Mouse (Mus musculus) T-helper 2 cell (primary cell): Measurements from ENCODE around the gene Crip2.

ENCODE experiments used
- in situ Hi-C: fragments of 300-600 bp; cut with MboI, MseI; formaldehyde crosslinking; loops from one replicate; pipeline ENCODE4 v1.15.1; 2025; ENCODE audit warnings: high pct_unique_total_duplicates

Gene Crip2

GRCm38 (mm10) chr12:113147481-113147880, 7.4 kb downstream of the Crip2 start:
- in situ Hi-C loops, result loop anchor here (5.0 kb wide), 2 partner anchors 40 to 275 kb away; partner anchors contain the start of gene Tmem121

GRCm38 (mm10) chr12:113148381-113149035, 8.5 kb downstream of the Crip2 start:
- in situ Hi-C loops, result loop anchor here (5.0 kb wide), 2 partner anchors 39 to 276 kb away; partner anchors contain the start of gene Tmem121

GRCm38 (mm10) chr12:113149341-113149740, 9.3 kb downstream of the Crip2 start:
- in situ Hi-C loops, result loop anchor here (5.0 kb wide), 2 partner anchors 38 to 277 kb away; partner anchors contain the start of gene Tmem121

DNA sequence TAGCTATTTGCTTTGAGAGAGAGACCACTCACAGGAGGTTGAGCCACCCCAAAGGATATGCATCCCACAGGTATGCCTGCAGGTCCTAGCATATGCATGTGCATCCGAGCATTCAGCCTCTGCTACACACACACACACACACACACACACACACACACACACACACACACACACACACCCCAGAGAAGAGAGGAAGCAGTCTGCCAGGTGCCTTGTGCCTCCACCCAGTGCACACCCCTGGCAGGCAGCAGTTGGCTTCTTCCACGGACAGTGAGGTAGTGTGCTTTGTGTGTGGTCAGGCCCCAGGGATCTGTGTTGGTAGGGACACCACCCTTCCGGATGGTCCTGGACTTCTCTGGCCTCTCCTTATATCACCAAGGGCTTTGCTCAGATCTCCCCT, 9.9 kb downstream of the Crip2 start:
- in situ Hi-C loops, result loop anchor here (5.0 kb wide), 2 partner anchors 37 to 278 kb away; partner anchors contain the start of gene Tmem121

GRCm38 (mm10) chr12:113150591-113150990, 10.6 kb downstream of the Crip2 start:
- in situ Hi-C loops, result no loop called here

DNA sequence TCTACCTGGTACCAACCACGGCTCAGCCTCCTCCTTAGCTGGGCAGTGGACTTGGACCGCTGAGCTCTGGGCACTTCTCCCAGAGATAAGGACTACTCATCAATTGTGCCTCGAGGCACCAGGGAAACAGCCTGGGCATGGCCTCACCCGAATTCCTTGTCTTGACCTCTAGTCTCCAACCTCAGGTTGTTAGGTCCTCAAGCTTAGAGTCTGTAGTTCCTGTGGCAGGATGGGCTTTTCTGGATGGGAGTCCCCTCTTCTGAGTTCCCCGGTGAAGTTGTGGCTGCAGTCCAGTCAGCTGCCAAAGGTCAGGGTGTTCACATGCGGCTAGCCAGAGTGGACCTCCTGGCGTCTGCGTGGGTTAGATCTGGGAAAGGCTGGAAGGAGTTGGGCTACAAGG, 11.0 kb downstream of the Crip2 start:
- in situ Hi-C loops, result no loop called here

GRCm38 (mm10) chr12:113151661-113152271, 11.7 kb downstream of the Crip2 start:
- in situ Hi-C loops, result no loop called here

DNA sequence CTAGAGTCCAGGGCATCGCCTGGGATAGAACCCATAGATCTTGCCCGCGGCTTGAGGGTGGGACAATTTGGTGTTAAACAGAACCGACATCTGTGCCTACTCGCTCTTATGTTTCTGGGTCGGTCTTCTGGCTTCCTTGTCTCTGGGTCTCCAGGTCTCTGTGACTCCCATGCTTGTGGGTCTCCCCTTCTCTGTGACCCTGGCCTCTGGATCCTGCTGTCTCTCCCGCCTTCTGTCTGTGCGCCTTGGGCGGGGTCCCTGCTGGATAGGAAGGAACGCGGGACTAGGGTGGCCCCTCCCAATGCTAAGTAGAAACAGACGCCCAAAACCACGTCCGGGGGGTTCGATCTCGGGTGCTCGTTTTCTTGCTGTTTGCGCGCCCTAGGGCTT, 12.2 kb downstream of the Crip2 start:
- in situ Hi-C loops, result no loop called here

GRCm38 (mm10) chr12:113152991-113153525, 13.0 kb downstream of the Crip2 start:
- in situ Hi-C loops, result no loop called here

DNA sequence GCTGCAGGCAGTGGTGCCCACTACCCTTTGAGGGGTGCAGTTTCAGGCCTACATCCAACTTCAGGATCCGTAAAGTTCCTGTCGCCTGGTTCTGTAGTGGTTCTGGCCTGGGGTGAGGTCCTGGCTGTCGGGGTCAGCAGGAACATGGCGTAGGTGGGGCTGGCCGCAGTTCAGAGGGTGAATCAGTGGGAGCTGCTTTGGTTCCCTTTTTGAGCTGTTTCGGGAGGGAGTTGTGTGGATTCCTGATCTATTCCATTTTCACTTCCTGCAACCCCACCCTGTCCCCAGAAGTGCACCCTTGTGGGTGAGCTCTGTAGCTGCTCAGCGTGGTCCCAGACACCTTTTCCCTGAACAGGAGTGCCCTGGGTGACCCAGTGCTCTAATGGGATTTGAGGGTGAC, 13.9 kb downstream of the Crip2 start:
- in situ Hi-C loops, result no loop called here

GRCm38 (mm10) chr12:113154747-113155075, 14.7 kb downstream of the Crip2 start:
- in situ Hi-C loops, result no loop called here

DNA sequence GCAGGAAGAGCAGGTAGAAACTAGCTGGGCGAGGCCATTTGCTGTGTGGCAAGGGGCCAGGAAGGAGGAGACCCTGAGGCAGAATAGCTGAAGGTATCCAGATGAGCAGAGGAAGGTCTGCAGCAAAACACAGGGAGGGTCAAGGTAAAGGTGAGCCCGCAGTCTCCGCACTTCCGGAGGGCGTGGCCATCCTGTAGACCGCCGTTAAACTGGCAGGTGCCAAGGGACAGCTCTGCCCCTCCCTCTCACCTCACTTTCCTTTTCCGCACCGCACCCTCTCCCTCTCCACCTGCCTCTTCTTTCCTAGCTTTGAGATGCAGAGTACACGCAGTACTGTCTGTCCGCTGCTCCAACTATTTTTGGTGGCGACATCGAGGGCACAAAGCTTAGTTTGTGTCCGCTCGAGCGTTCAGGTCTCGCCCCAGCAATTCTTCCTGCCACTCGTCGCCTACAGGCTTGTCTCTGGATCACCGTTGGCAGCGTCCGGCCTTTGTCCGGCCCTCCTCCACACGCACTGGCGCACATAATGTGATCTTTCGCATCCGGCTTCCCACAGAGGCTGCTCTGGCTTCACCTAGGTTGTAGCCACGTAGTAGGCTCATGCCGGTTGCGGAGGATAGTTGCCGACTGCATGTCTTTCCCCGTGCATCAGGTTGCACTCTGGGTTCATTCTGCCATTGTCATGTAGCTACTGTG, 15.2 kb downstream of the Crip2 start:
- in situ Hi-C loops, result no loop called here

- in situ Hi-C loops, result no loop called here
Measured at GRCm38 (mm10) chr12:113155887-113156539, 16.0 kb downstream of the Crip2 start, which contains the start of gene Tedc1. Gene Tedc1 (plus strand): TSS chr12:113156421.

DNA sequence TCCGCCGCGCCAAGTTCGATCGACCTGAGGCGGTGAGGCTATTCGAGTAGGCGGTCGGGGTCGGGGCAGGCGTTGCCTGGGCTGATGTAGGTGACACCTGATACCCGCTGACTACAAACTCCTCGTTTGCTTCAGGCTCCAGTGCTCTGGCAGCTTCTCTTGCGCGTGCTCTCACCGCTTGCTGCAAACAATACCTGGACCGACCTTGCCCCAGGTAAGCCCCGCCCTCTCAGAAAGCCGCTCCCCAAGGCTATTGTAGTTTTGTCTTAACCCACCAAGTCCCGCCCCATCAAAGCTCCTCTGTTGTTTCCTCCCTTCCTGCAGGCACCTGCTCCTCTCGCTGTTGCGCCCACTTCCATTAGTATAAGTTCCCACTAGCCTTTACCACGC, 16.5 kb downstream of the Crip2 start:
- in situ Hi-C loops, result no loop called here

- in situ Hi-C loops, result no loop called here
Measured at GRCm38 (mm10) chr12:113157002-113157401, 17.0 kb downstream of the Crip2 start.

- in situ Hi-C loops, result no loop called here
Measured at GRCm38 (mm10) chr12:113157521-113157920, 17.5 kb downstream of the Crip2 start.

DNA sequence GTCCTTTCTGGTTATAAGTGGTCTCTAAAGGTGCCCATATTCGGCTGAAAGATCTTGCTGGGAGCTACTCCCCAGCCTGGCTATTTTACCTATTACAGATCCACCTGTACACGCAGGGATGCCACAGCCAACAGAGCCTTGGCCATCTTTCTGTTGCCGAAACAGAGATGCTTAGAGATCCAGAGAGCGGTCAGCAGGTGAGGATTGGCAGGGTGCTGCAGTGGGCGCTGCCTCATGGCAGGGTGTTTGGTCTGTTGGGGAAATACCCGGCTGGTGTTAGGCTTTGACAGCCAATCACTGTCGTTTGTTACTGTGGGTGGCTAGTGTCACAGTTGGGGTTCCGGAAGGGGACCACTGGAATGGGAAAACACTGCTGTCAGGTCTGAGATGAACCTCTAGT, 17.9 kb downstream of the Crip2 start:
- in situ Hi-C loops, result no loop called here

- in situ Hi-C loops, result no loop called here
Measured at GRCm38 (mm10) chr12:113163561-113164006, 23.5 kb downstream of the Crip2 start.

DNA sequence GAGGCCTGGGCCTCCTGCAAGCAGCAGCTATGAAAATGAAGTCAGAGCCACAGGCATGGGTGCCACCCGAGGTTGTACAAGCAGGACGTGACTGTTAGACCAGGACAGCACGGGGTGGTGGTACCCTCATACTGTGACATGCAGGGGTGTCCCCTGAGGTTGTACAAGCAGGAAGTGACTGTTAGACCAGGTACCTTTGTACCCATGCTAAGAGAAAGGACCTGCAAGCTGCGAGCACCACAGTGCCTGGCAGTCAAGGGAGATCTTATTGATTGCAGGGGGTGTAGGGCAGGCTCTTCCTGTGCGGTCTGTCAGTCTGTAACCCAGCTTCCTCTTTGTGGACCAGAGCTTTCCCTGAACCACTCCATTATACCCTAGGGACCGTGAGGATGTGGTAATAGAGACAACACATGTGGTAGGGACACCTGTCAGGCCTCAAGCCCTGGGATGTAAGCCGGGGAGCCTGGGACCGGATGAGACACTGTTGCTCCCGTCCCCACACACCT, 28.0 kb downstream of the Crip2 start:
- in situ Hi-C loops, result no loop called here

- in situ Hi-C loops, result no loop called here
Measured at GRCm38 (mm10) chr12:113176960-113177725, 37.1 kb downstream of the Crip2 start.

DNA sequence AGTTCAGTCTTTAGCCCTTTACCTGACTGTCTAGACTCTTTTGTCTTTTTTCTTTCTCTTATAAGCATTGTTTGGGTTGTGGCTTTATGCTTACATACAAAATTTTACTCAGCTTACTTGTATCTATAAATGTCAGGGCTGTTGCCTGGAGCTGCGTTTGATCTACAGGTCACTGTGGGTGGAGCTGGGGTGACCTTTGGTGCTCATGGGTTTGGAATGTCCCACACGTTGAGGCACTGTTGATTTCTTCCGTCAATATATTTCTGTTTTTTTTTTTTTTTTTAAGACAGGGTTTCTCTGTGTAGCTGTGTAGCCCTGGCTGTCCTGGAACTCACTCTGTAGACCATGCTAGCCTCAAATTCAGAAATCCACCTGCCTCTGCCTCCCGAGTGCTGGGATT, 41.0 kb downstream of the Crip2 start:
- in situ Hi-C loops, result no loop called here
